Mouse (Mus musculus) layer of hippocampus, postnatal 14 days (tissue): ENCODE results near the gene Nrcam. TPM values are rescaled to one million over a fixed set of nuclear protein-coding genes. Genes with fewer than 3 reads are reported as not detected.
"Not testable (repeated sequence)": the region's sequence is repeated elsewhere in the genome, so short reads cannot be mapped to it uniquely, and the experiment has no call there.

ENCODE experiments used
- DNase-seq, 2 experiments: peaks; one replicate each; pipeline ENCODE4 v3.0.0; 2021 to 2022; ENCODE audit warnings: low spot score in 2 of 2, mixed read lengths in 1 of 2
- long read RNA-seq, 2 experiments: library from polyadenylated mRNA; stranded (forward); transcript quantifications; one replicate each; pipeline ENCODE4 v2.0.0; 2021
- total RNA-seq, 2 experiments: library from RNA; stranded (reverse); gene quantifications; 2 replicates each; pipeline ENCODE4 v1.2.3; 2021

The Nrcam gene
- total RNA-seq: 100 to 1,000 TPM; 447 to 466 TPM
- long read RNA-seq, experiment 1, full-length matches to known transcripts: 4 of 59 reads
- long read RNA-seq, experiment 1, partial matches to known transcripts: 26 of 59 reads
- long read RNA-seq, experiment 1, other reads (novel, unspliced or antisense): 29 of 59 reads
- long read RNA-seq, experiment 2, full-length matches to known transcripts: 3 of 38 reads
- long read RNA-seq, experiment 2, partial matches to known transcripts: 21 of 38 reads
- long read RNA-seq, experiment 2, other reads (novel, unspliced or antisense): 14 of 38 reads

DNA sequence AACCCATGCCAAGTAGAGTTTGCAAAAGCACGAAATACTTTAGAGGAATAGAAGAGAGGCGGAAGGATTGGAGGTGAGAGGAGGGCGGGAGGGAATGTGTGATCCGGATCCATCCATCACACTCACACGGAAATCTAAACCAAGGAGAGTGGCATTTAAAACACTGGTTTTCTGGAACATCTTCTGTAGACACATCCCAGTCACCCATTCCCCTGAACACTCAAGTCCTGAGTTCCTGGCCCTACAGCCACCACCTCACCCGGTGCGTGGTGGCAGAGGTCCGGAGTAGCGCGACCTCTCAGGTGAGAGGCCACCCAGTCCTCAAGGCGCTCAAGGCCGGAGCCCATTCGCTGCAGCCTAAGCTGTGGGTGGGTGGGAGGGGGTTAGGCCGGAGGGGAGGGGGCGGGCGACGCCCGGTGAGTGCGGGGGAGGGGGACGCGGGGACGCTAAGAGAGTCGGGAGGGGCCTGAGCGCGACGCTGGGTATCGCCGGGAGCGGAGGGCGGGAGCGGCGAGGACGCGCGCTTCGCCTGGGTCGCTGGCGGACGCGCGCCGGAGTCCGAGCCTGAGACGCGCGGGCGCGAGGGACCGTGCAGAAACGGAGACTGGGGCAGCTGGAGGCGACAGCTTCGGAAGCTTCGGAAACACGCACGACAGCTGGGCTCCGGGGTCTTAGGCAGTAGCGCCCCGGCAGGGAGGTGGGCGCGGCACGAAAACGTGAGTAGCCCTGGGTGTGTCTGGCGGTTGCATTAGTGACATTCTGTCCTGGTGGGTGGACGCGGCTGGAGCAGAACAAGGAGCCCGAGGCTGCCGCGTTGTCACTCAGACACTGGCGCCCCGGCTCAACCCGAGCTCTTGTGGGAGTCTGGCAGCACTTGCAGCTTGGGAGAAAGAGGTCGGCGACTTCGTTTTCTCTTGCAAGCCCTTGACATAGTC is at the start of gene Nrcam:
TSS of gene Nrcam (plus strand) at position 505 of the 935 bp plus-strand sequence.
- peak; percentile 76 to 77 for DNase-seq

DNA sequence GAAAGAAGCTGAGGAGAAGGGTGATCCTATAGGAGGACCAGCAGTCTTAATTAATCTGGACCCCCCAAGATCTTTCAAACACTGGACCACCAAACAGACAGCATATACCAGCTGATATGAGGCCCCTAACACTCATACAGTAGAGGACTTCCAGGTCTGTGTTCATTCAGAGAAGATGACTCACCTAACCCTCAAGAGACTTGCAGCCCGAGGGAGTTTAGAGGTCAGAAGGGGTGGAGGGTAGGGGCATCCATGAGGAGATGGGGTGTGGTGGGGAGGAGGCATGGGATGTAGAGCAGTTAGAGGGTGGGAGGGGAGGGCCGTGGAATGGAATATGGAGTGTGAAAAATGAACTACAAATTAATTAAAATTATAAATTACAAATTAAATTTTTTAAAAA is 48.5 kb upstream of the Nrcam start:
- DNase-seq: not testable (repeated sequence)

DNA sequence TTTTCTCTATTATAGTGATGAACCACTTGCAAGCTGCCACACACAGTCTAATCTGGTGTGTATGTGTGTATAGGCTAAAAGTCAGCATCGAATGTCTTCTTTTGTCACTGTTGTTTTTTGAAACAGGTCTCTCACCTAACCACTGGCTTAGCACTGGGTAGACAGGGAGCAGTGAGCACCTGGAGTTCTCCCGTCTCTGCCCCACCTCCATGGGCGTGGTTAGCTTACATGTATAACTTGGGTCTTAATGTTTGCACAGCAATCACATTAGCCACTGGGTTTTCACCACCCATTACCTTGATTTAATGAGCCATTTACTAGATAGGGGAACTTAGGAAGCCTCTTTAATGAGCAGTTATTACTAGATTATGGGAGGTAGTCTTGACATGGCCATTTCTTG is 47.2 kb upstream of the Nrcam start:
- DNase-seq: no peak

DNA sequence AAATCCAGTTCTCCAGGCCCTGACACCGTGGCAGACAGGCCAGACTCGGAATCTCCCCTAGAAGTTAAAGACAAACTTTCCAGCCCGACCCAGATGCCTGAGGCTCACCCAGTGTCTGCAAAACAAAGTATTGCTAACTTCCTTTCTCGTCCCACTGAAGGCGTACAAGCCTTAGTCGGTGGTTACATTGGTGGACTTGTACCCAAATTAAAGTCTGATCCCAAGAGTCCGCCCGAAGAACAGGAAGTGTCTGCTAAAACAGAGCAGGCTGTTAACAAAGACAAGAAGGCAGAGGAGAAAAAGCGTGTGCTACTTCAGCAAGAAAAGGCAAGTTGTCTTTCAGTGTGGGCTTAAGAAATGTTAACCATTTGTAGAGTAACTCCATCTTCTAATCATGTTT is 45.3 kb upstream of the Nrcam start:
- DNase-seq: no peak

DNA sequence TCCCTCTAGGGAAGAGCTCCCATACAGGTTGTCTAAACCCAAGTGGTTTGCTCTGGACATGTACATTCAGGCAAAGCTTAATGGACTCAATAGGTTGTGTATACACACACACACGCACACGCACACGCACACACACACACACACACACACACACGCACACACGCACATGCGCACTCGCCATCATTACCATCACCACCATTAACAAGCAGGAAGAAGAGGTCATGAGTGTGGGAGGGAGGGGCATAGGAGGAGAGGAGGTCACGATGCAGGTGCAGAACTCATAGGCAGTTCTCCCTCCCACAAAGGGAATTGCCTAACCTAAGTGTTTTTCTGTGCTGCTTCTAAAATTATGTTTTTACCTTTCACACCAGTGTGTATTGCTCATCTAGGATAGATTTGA is 41.7 kb upstream of the Nrcam start:
- no peak for DNase-seq

DNA sequence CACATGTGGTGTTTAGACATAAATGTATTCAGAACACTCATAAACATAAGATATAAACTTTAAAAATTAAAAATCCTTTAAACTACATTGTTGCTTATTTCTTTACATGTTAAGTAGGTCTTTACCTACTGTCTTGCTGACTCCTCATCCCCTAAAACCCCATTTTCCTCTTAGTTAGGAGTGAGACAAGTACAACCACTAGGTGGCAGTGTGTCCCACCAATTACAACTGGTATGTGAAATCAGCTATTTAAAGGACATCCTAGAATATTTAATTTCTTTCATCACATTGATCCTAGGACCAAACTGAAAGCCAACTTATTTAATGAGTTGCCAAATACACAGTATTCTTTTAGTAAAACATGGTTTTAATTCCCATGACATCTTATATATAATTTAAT is 36.4 kb upstream of the Nrcam start:
- DNase-seq: peak; percentile 53 to 83

DNA sequence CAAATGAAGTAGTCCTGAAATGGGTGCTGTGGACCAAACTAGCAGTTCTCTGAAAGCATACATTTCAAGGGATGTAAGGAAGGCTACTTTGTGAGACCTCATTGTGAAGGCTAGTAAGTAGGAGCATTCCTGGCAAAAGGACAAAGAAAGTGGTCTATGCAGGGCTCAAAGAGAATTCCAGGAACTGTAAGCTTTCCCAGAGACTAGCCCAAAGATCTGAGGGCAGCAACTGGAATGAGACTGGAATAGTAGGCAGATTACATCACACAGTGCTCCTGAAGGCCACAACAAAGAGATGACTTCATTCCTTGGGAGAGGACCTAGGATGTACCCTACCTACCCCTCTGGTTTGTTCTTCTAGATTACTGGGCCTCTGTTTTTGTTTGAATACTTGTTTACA is 27.9 kb upstream of the Nrcam start:
- DNase-seq: no peak

DNA sequence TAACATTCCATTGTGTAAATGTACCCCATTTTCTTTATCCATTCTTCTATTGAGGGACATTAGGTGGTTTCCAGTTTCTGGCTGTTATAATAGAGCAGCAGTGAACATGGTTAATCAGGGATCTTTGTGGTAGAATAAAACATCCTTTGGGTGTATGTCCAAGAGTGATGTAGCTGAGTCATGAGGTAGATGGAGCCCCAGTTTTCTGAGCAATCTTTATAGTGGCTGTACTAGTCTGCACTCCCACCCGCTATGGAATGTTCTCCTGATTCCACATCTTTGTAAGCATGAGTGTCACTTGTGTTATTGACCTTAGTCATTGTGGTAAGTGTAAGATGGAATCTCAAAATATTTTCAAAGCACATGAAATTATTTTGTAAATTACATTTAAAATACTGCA is 24.7 kb upstream of the Nrcam start:
- no peak for DNase-seq

DNA sequence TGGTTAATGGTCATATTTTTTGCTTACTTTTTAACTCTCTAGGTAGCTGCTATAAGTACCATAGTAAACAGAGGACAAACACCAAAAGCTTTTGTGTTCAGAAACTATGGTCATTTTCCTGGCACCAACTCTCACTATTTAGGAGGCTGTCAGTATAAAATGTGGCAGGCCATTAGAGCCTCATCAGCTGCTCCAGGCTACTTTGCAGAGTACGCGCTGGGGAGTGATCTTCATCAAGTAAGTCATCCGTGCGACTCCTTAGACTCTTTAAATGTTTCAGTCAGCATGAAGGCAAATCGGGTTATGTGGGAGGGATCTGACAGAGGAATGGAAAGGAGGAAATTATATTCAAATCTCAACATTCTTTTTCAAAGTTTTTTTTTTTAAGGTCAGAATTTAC is 23.8 kb upstream of the Nrcam start:
- no peak for DNase-seq

DNA sequence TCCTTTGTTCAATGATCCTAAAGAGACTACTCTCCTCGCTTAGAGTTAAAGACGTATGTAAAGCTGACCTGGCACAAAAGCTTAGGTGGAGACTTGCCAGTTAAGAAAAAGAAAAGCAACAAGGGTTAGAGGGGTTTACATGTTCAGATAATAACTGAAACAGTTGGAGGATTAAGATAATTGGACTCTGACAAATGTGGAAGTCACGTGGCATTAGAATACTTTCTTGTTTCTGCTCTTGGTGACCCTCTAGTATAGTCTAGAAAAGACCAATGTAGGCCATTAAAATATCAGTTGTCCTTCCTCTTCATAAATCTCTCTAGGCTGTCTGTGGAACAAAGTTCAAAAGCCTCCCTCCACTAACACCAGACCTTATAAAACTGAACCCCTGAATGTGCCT is 20.5 kb upstream of the Nrcam start:
- no peak for DNase-seq

DNA sequence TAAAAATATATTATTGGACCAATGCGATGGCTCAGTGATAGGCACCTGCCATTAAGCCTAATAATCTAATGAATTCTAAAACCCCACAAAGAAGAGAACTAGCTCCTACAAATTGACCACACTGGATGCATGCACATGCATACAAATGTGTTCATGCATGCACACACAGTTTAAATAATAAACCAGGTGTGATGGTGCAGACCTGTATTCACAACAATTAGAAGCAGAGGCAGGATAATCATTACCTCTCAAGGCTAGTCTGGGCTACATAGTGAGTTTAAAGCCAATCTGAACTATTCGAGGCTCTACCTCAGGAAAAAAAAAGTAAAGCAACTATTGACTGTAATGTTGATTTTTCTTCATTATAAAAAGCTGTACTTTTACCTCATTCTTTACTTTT is 13.5 kb upstream of the Nrcam start:
- DNase-seq: no peak

DNA sequence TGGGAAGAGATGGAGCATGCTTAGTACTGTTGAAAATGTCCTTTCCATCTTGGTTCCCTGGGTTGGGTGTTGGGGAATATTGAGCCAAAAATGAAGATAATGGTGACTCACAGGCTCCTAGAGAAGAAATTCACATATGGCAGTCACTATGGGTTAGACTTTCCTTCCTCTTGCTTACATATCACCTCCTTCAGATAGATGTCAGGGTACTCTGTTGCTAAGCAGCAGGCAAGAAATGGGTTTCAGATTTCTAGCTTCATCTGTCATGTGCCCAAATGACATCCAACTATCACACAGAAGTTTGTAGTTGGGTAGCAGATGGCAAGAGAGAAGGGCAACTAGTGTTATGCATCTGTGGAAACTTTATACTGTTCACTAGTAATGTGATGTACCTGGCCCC is 3.6 kb upstream of the Nrcam start:
- DNase-seq: peak in 1 of 2 experiments; percentile 44

DNA sequence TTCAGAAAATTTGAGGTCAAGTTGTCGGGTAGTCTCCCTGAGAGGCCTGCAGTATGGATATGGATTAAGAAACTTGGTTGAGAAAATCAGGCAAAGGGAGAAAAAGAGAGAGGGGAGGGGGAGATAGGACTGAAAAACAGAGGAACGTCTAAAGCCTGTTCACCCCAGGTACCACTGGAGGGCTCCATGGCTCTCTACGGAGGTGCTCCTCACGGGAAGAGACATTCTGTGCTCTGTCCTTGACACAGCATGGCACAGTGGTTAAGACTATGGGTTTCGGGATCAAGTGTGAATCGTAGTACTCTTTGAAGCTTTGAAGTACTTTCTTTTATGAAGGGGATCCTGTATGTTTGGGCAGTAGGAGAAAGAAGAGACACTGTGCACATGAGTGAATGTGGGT is 1.2 kb upstream of the Nrcam start:
- peak; percentile 24 to 35 for DNase-seq

DNA sequence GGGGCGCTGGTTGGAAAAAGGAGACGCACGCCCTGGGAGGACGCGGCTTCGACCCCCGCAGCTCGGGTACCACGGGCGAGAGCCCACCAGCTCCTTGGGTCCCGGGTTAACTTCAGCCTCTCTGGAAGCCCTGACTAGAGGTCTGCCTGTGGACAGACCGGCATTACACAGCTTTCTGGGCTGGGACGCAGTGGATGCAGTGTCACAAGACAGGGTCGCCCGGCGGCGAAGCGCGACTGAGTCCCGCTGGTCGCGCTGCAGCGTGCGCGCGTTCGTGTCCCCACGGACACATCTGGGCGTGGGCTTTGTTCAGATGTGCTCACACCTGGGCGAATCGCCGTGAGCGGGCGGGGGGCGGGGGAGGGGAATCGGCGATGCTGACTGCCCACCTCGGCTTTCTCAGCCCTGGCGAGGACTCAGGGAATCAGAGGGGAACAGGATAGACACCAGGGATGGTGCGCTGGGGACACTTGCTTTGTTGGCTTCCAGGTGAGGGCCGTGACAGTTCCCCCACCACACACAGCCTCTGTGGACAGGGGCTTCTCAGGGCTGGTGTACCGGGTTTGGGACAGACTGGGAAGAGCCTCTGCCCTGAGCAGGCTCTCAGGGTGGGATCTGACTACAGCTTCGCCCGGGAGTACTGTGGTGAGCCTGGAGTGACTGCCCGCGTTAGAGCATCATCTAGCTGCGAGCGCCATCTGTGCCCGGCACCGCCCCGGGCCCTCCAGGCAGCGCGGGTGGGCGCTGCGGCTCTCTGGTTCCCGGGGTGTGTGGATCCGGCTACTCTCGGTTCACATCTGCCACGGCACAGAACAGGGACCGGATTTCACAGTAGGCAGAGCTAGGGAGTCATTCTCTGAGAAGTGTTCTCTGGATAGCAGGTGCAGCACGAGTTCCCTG is 881 bp downstream of the Nrcam start:
- DNase-seq: peak; percentile 67 to 71

DNA sequence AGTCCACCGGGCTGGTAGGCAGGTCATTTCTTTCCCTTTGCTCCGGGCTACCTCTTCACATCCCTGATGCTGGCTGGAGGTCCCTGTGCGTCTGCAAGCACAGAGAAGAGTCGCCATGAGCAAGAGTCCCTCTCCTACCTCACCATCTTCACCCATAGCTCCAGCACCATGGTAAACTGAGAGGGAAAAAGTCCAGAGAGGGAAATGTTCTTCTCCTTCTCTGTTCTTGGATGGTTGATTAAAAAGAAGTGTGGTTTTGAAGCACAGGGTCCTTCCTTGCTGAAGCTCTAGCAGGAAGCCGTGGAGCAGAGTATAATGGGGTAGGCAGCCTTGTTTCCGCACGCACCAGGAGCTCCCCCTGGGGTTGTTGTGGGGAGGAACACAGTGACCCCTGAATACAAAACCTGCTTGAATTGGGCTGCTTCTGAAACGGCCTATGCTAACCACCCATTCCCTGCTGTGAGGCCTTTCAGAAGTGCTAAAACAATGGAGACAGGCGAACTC is 1.6 kb downstream of the Nrcam start:
- DNase-seq: peak; percentile 34 to 53

DNA sequence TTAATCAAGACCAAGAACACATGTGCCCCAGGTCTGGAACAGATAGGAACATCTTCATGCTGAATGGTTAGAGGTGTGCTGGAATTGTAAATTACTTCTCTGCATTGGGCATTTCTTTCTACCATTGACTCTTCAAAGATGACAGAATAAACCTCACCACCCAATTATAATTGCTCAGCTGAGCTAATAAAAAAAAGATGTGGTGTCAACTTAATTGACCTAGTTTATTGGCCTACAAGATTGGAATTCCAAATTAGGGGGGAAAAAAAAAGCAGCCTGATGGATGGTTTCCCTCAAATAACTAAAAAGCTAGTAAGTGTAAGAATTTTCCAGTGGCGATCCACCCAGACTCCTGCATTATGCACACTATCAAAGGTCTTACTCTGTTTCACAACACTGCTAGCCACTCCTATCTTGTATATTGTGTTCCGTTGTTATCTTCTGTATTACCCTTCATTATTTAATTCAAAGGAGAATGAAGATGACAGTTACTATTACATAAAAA is 8.5 kb downstream of the Nrcam start:
- no peak for DNase-seq

DNA sequence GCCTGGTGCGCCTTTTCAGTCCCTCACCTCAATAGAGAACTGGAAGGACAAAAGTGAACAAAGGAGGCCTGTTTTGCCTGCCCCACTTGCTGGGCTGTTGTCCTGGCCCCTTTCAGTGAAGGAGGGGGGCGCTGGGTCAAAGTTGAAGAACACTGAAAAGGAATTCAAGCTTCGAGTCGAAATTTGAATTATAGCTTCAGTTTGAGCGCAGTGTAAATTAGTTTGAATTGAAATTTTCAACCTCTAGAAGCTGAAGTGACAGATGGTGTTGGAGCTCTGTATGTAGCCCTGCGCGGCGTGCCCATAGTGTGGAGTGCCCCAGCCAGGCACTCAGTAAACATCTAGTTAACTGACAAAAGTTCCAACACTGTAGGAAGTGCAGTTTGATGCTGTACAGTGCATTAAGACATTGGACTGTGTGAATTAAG is 9.5 kb downstream of the Nrcam start:
- DNase-seq: peak in 1 of 2 experiments; percentile 48

DNA sequence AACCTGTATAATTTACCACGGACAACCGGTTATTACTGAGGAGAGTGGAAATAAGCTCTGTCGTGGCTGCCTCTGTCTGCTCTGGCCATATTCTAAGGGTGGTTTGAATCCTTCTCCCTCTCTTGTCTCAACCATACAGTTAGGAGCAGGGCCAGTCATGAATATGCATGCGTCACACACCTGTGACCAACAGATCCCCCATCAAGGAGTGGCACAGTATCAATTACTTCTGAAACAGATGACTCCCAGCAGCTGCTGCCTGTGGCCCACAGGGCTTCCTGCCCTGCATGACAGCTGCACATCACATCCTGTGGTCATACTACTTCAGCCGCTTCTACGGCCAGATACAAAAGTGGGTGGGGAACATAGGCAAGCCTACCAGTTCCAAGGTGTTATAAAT is 15.4 kb downstream of the Nrcam start:
- DNase-seq: no peak

DNA sequence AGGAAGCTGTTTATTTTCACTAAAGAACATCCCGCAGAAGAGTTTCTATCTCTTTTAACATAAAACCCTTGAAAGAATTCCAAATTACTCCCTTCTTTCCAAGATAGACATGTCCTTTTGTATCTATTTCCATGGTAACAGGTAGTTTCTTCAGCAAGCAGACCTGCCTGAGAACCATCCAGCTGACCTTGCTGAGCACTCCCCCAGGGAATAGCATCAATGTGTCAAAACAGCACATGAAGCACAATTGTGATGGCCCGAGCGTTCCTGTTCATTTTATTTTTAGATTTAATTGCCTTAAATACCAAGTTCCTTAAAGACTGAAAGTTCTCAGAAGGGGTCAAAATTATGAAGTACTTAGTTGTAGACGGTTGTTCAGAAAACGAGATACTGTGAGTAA is 16.6 kb downstream of the Nrcam start:
- DNase-seq: no peak

DNA sequence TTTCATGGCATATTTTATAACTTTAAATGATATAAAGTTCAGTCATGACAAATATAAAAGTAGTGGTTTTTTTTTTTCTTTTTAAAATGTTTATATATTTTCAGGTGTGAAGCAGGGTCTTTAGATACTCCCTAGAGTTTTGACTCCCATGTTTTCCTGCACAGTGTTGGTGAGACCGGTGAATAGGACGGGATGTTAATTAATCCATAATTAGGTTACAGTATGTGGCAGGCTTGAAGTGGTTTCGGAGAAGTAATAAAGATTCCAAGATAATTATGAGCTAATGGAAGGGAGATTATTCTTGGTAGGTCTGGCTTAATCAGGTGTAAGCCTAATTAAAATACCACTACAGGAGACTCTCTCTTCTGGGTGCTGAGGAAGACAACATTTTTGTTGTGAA is 17.5 kb downstream of the Nrcam start:
- DNase-seq: no peak

DNA sequence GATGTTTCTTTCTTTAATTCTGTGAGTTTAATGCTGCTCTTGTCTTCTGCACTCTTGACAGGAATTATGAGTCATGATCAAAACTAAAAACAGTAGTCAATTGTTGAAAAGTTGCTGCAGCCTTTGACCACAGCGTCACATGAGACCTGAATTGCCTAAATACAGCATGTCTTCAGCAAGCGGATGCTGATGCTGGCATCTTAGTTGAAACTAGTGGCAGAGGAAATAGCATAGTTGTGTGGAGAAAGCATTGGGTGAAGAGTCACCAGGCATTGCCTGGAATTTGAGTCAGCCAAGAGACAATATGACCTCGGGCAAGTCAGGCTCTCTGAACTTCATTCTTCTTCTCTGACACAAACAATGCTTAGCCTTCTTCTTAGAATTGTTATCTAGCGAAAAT is 26.4 kb downstream of the Nrcam start:
- DNase-seq: no peak
